Mouse (Mus musculus) lung, adult 2 months (tissue): ENCODE results near the gene Atf7.

Experiments
- CTCF ChIP-seq: fragments of 200-500 bp; IDR thresholded peaks from 2 replicates; pipeline ENCODE4 v1.5.1; 2011; ENCODE audit warnings: mild to moderate bottlenecking, low read length, control low read depth; ENCODE audit not compliant: insufficient read depth
- POLR2A ChIP-seq: fragments of 200-500 bp; IDR thresholded peaks from 2 replicates; pipeline ENCODE4 v1.6.1; 2011; ENCODE audit warnings: low read depth, mild to moderate bottlenecking, control low read depth, low read length, borderline replicate concordance; ENCODE audit errors: extremely low read depth

DNA sequence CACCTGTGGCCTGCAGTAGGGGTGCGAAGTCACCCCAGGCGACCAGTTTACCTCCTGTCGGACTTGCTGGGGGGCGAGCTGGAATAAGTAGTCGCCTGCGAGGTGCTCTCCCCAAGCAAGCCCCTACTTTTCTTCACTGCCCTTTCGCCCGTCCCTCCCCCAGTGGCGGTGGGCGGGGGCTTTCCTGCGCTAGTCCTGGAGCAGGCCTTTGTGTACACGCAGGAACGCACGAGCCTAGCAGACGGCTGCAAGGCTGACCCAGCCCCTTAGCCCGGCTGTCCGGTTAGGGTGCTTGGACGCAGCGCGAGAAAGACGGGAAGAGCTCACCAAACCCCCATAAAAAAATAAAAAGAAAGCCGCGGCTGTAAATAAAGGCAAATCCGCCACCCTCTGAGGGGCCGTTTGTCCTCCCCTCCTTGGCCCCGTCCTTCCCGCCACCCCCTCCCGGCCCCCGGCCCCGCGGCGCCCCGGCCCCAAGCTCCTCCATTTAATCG, 46.5 kb upstream of the Atf7 start:
- TF ChIP-seq CTCF (no peak), POLR2A (peak; percentile 95; the same call in 1 of the 2 replicates)
